Mouse (Mus musculus) cerebellum, postnatal 10 days (tissue): ENCODE measurements around the gene 3110040M04Rik.
"Not testable (repeated sequence)": the region's sequence is repeated elsewhere in the genome, so short reads cannot be mapped to it uniquely, and the experiment has no call there.

ENCODE experiments used
- DNase-seq, 2 experiments: peaks; one replicate each; pipeline ENCODE4 v3.0.0; 2021; ENCODE audit warnings: mixed read lengths in 2 of 2

The 3110040M04Rik gene

GRCm38 (mm10) chr1:151192739-151193138 lies 11.2 kb upstream of the 3110040M04Rik start:
- not testable (repeated sequence) for DNase-seq

GRCm38 (mm10) chr1:151195986-151196385 lies 7.9 kb upstream of the 3110040M04Rik start:
- DNase-seq: not testable (repeated sequence)

GRCm38 (mm10) chr1:151196690-151197089 lies 7.2 kb upstream of the 3110040M04Rik start:
- DNase-seq: not testable (repeated sequence)

GRCm38 (mm10) chr1:151198120-151198519 lies 5.8 kb upstream of the 3110040M04Rik start, which contains the start of gene Gm47995:
Gene Gm47995 (plus strand): TSS chr1:151198448.
- DNase-seq: not testable (repeated sequence)

- not testable (repeated sequence) for DNase-seq
These were observed 3.3 kb upstream of the 3110040M04Rik start for GRCm38 (mm10) chr1:151200620-151201019.

- not testable (repeated sequence) for DNase-seq
These were observed 1.1 kb upstream of the 3110040M04Rik start for GRCm38 (mm10) chr1:151202771-151203170.

GRCm38 (mm10) chr1:151208493-151208892 lies 4.6 kb downstream of the 3110040M04Rik start:
- not testable (repeated sequence) for DNase-seq

- not testable (repeated sequence) for DNase-seq
These were observed 5.0 kb downstream of the 3110040M04Rik start for GRCm38 (mm10) chr1:151208944-151209343.

GRCm38 (mm10) chr1:151209824-151210355 lies 6.0 kb downstream of the 3110040M04Rik start, which contains the start of gene Gm47996:
Gene Gm47996 (plus strand): TSS chr1:151210131.
- not testable (repeated sequence) for DNase-seq

GRCm38 (mm10) chr1:151211666-151212065 lies 7.7 kb downstream of the 3110040M04Rik start:
- not testable (repeated sequence) for DNase-seq

GRCm38 (mm10) chr1:151214862-151215261 lies 10.9 kb downstream of the 3110040M04Rik start:
- DNase-seq: no peak

GRCm38 (mm10) chr1:151215985-151216384 lies 12.1 kb downstream of the 3110040M04Rik start:
- no peak for DNase-seq

- DNase-seq: no peak
These were observed 12.5 kb downstream of the 3110040M04Rik start for GRCm38 (mm10) chr1:151216417-151216816.

- DNase-seq: no peak
These were observed 15.1 kb downstream of the 3110040M04Rik start for GRCm38 (mm10) chr1:151219045-151219444.

- no peak for DNase-seq
These were observed 16.2 kb downstream of the 3110040M04Rik start for GRCm38 (mm10) chr1:151220098-151220497.

GRCm38 (mm10) chr1:151222561-151223267 lies 18.8 kb downstream of the 3110040M04Rik start:
- DNase-seq: no peak

- DNase-seq: no peak
These were observed 19.5 kb downstream of the 3110040M04Rik start for GRCm38 (mm10) chr1:151223377-151223776.

- DNase-seq: no peak
These were observed 20.6 kb downstream of the 3110040M04Rik start for GRCm38 (mm10) chr1:151224536-151224935.

- DNase-seq: no peak
These were observed 23.6 kb downstream of the 3110040M04Rik start for GRCm38 (mm10) chr1:151227506-151227905.

- no peak for DNase-seq
These were observed 24.5 kb downstream of the 3110040M04Rik start for GRCm38 (mm10) chr1:151228320-151228989.

GRCm38 (mm10) chr1:151232346-151232745 lies 28.4 kb downstream of the 3110040M04Rik start:
- no peak for DNase-seq

- no peak for DNase-seq
These were observed 29.8 kb downstream of the 3110040M04Rik start for GRCm38 (mm10) chr1:151233756-151234155.

- no peak for DNase-seq
These were observed 31.7 kb downstream of the 3110040M04Rik start for GRCm38 (mm10) chr1:151235574-151235973.
